Mouse (Mus musculus): ENCODE data around the gene Tm9sf4. TPM values are rescaled to one million over a fixed set of nuclear protein-coding genes. Genes with fewer than 3 reads are reported as not detected.

The Tm9sf4 gene
- polyA plus RNA-seq, 1 experiment from 2014 or later, result 74.5 TPM

GRCm38 (mm10) chr2:153139996-153140613, 21.0 kb upstream of the Tm9sf4 start:
- 0 out of 2 replicates have a peak, but pooled peaks cover 6% of the 10 kb centered on the region for H3K27me3 ChIP-seq (ENCODE audit: insufficient read depth, poor library complexity, severe bottlenecking)
- no peak for DNase-seq (ENCODE audit: low spot score)
- no peaks in the 10 kb centered on the region for H3K36me3 ChIP-seq
- H3K4me3 ChIP-seq, result no peak overlapping the region
- no peak overlapping the region for H3K27ac ChIP-seq
- H3K4me1 ChIP-seq (replicated peaks), result peaks cover 9% of the 10 kb centered on the region
- WGBS, result 13% methylated on average over 9 of the region's 9 CpGs
- no peaks in the 10 kb centered on the region for H3K9me3 ChIP-seq

DNA sequence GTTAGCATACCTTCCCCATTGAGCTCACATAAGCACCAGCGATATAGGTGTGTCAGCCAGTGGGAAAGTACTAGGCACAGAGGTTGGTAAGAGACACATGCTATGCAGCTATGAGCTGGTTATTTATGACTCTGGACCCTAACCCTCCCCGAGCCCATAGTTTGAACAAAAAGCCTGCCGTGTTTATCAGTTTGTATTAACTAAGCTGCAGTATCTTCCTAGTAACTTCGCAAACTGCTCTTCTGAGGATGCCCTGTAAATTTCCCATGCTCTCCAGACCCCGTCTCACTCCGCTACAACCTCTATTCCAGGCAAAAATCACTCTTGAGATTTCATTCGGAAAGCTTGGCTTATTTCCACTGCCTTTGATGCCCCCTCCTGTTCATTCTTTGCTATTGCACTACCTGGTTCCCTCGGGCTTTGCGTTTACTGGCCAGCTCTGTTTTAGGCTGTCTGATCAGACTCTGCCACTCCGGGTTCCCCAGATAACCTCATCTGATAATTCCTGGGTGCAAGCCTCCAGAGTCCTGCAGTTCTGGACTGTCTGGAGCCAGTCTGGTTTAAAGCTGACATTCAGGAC, 18.4 kb upstream of the Tm9sf4 start:
- Histone ChIP-seq H3K4me3 (no peak overlapping the region), H3K27me3 (ENCODE audit: insufficient read depth, poor library complexity, severe bottlenecking) (0 out of 2 replicates have a peak, but pooled peaks cover 6% of the 10 kb centered on the region), H3K9me3 (no peaks in the 10 kb centered on the region), H3K36me3 (no peaks in the 10 kb centered on the region), H3K4me1 (replicated peaks) (peaks cover 9% of the 10 kb centered on the region), H3K27ac (no peak overlapping the region)
- 36% methylated on average over 10 of the region's 10 CpGs for WGBS
- DNase-seq (ENCODE audit: low spot score), result peak; percentile 47

DNA sequence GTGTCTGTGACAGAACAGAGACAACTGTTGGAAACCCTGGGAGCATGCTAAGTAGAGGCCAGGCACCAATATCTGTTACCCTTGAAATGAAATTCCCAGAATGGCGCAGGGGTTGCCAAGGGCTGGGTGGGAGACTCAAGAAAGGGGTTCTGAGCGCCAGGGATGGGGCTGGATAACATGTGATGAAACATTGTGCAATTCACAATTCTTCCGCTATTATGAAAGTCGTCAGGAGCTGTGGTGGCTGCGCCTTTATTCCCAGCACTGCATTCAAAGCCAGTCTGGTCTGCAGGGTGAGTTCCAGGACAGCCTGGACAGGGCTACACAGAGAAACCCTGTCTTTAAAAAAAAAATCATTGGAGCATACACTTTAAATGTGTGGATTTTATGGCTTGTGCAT, 15.8 kb upstream of the Tm9sf4 start:
- H3K9me3 ChIP-seq, result no peaks in the 10 kb centered on the region

DNA sequence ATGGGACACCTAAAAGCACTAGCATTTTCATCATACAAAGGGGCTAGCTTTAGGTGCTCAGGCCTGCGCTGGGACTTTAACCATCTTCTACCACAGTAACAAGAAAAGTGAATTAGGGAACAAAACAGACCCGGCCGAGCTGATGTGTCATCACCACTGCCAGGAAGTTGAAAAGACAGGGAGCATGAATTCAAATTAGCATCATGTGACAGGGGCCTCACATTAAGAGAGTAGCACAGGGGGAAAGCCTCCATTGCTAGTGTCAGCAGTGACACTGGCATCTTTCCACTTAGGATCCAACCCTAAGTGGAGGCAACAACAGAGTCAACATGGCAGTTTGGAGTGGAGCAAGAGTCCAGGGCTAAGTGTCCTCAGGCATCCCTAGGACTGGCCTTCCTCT, 13.9 kb upstream of the Tm9sf4 start:
- Histone ChIP-seq H3K27me3 (ENCODE audit: insufficient read depth, poor library complexity, severe bottlenecking) (0 out of 2 replicates have a peak, but pooled peaks cover 3% of the 10 kb centered on the region), H3K36me3 (no peaks in the 10 kb centered on the region), H3K9me3 (no peaks in the 10 kb centered on the region), H3K27ac (no peak overlapping the region), H3K4me1 (replicated peaks) (no peaks in the 10 kb centered on the region), H3K4me3 (no peak overlapping the region)
- no peak for DNase-seq (ENCODE audit: low spot score)
- whole genome bisulfite sequencing, result 83% methylated on average over 3 of the region's 3 CpGs

More for the DNA sequence above, 15.8 kb upstream of the Tm9sf4 start:
- WGBS, result 76% methylated on average over 5 of the region's 5 CpGs
- Histone ChIP-seq H3K27me3 (ENCODE audit: insufficient read depth, poor library complexity, severe bottlenecking) (0 out of 2 replicates have a peak, but pooled peaks cover 6% of the 10 kb centered on the region), H3K4me1 (replicated peaks) (peaks cover 2% of the 10 kb centered on the region), H3K27ac (no peak overlapping the region), H3K36me3 (no peaks in the 10 kb centered on the region), H3K4me3 (no peak overlapping the region)
- no peak for DNase-seq (ENCODE audit: low spot score)

GRCm38 (mm10) chr2:153147715-153148114, 13.4 kb upstream of the Tm9sf4 start:
- no peaks in the 10 kb centered on the region for H3K27me3 ChIP-seq (ENCODE audit: insufficient read depth, poor library complexity, severe bottlenecking)
- 23% methylated on average over 3 of the region's 3 CpGs for WGBS

GRCm38 (mm10) chr2:153149742-153150141, 11.4 kb upstream of the Tm9sf4 start:
- no peak overlapping the region for H3K27ac ChIP-seq
- H3K9me3 ChIP-seq, result no peaks in the 10 kb centered on the region
- H3K36me3 ChIP-seq, result no peaks in the 10 kb centered on the region
- no peak for DNase-seq (ENCODE audit: low spot score)
- 87% methylated on average over 3 of the region's 3 CpGs for whole genome bisulfite sequencing
- H3K4me3 ChIP-seq, result no peak overlapping the region
- no peaks in the 10 kb centered on the region for H3K27me3 ChIP-seq (ENCODE audit: insufficient read depth, poor library complexity, severe bottlenecking)
- H3K4me1 ChIP-seq (replicated peaks), result no peaks in the 10 kb centered on the region

More at GRCm38 (mm10) chr2:153147715-153148114, 13.4 kb upstream of the Tm9sf4 start:
- H3K27ac ChIP-seq, result no peak overlapping the region
- H3K9me3 ChIP-seq, result no peaks in the 10 kb centered on the region
- no peak overlapping the region for H3K4me3 ChIP-seq
- no peaks in the 10 kb centered on the region for H3K36me3 ChIP-seq
- no peaks in the 10 kb centered on the region for H3K4me1 ChIP-seq (replicated peaks)
- peak; percentile 67 for DNase-seq (ENCODE audit: low spot score)

DNA sequence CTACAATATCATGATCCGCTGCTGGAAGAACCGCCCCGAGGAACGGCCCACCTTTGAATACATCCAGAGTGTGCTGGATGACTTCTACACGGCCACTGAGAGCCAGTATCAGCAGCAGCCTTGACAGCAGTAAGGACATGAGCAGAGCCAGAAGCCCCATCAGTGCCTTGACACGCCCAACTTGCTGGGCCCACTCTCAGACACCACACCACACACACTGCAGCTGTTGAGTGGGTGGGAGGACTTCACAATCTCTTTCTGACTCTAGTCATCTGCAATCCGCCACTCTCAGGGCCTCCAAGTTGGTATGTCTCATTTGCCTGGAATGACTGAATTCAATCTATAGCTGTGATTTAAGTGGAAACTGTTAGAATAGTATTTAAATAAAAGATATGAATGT, 10.1 kb upstream of the Tm9sf4 start:
- no peak overlapping the region for H3K4me3 ChIP-seq
- no peaks in the 10 kb centered on the region for H3K4me1 ChIP-seq (replicated peaks)
- no peaks in the 10 kb centered on the region for H3K9me3 ChIP-seq
- WGBS, result 88% methylated on average over 7 of the region's 7 CpGs
- no peak overlapping the region for H3K27ac ChIP-seq
- DNase-seq (ENCODE audit: low spot score), result no peak
- H3K27me3 ChIP-seq (ENCODE audit: insufficient read depth, poor library complexity, severe bottlenecking), result no peaks in the 10 kb centered on the region
- H3K36me3 ChIP-seq, result no peaks in the 10 kb centered on the region

- no peak for DNase-seq (ENCODE audit: low spot score)
- Histone ChIP-seq H3K27ac (no peak overlapping the region), H3K36me3 (no peaks in the 10 kb centered on the region), H3K4me3 (no peak overlapping the region), H3K4me1 (replicated peaks) (no peaks in the 10 kb centered on the region), H3K9me3 (no peaks in the 10 kb centered on the region), H3K27me3 (ENCODE audit: insufficient read depth, poor library complexity, severe bottlenecking) (no peaks in the 10 kb centered on the region)
- WGBS, result 84% methylated on average over 8 of the region's 8 CpGs
Observed at GRCm38 (mm10) chr2:153151926-153152665, 9.0 kb upstream of the Tm9sf4 start.

DNA sequence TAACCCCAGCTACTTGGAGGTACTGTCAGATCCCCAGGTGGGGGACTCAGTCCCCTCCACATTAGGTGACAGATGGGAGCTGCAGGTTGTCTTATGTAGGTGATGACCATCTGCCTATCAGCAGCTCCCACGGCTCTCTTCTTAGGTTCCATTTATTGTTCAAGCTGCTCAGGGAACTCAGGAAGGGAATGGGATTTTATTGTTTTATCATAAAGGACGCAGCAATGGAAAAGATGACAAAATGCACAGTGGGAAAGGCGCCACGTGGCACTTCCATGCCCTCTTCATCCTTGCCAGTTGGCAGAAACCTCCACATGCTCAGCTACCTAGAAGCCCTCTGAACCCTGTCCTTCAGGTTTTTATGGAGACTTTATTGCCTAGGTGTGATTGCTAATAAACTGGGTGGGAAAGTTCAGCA, 8.1 kb upstream of the Tm9sf4 start:
- Histone ChIP-seq H3K9me3 (no peaks in the 10 kb centered on the region), H3K27me3 (ENCODE audit: insufficient read depth, poor library complexity, severe bottlenecking) (no peaks in the 10 kb centered on the region), H3K27ac (no peak overlapping the region), H3K36me3 (no peaks in the 10 kb centered on the region), H3K4me1 (replicated peaks) (no peaks in the 10 kb centered on the region), H3K4me3 (no peak overlapping the region)
- DNase-seq (ENCODE audit: low spot score), result no peak
- 80% methylated on average over 4 of the region's 4 CpGs for WGBS

- H3K36me3 ChIP-seq, result no peaks in the 10 kb centered on the region
- no peaks in the 10 kb centered on the region for H3K9me3 ChIP-seq
- peaks cover 6% of the 10 kb centered on the region for H3K4me1 ChIP-seq (replicated peaks)
- DNase-seq (ENCODE audit: low spot score), result no peak
- H3K4me3 ChIP-seq, result no peak overlapping the region
- H3K27me3 ChIP-seq (ENCODE audit: insufficient read depth, poor library complexity, severe bottlenecking), result no peaks in the 10 kb centered on the region
- H3K27ac ChIP-seq, result no peak overlapping the region
- WGBS, result 76% methylated on average over 3 of the region's 3 CpGs
Observed at GRCm38 (mm10) chr2:153157270-153157669, 3.8 kb upstream of the Tm9sf4 start.

DNA sequence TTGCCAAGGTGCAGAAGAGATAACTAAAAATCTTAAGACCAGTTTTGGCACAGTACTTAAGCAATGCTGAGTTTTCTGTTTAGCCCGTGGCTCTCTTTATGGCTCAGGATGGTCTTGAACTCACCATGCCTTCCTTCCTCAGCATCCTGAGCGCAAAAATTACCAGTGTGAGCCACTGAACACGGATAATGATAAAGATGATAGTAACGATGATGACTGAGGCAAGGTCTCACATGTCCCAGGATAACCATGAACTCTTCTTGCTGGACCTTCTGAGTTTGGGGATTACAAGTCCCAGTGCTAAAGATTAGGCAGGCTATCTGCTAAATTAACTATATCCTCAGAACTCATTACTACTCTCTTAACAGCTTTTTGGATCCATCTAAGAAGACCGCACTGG, 970 bp upstream of the Tm9sf4 start:
- peaks cover 9% of the 10 kb centered on the region for H3K4me1 ChIP-seq (replicated peaks)
- H3K36me3 ChIP-seq, result peaks cover 9% of the 10 kb centered on the region
- no peak overlapping the region for H3K27ac ChIP-seq
- H3K4me3 ChIP-seq, result no peak overlapping the region
- 85% methylated on average over 5 of the region's 5 CpGs for WGBS
- no peak for DNase-seq (ENCODE audit: low spot score)
- H3K9me3 ChIP-seq, result no peaks in the 10 kb centered on the region
- no peaks in the 10 kb centered on the region; the same call in 1 of the 2 replicates for H3K27me3 ChIP-seq (ENCODE audit: insufficient read depth, poor library complexity, severe bottlenecking)

DNA sequence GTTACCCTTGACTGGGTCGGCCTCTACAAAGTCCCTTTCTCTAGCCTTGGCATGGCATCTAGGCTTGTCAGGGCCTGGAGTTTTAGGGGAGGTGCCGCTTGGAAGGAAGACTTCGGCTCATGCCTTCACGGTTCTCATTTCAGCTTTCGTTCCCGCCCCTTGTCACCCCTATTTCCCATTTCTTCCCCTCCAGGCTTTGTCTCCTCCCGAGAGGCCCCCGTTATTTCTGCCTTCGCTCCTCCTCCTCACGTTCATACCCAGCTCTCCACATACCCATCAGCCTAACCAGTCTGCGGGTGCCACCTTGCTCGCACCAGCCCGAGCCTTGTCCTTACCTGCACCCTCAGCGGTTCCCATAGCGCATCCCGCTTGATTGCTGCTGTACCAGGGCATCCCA, 579 bp downstream of the Tm9sf4 start:
- Histone ChIP-seq H3K36me3 (peaks cover 20% of the 10 kb centered on the region), H3K4me3 (peak overlapping the region; percentile 88), H3K9me3 (no peaks in the 10 kb centered on the region), H3K27ac (peak overlapping the region; percentile 97), H3K27me3 (ENCODE audit: insufficient read depth, poor library complexity, severe bottlenecking) (peaks cover 3% of the 10 kb centered on the region; the same call in 1 of the 2 replicates), H3K4me1 (replicated peaks) (peaks cover 13% of the 10 kb centered on the region)
- no peak for DNase-seq (ENCODE audit: low spot score)
- under 1% methylated on average over 16 of the region's 16 CpGs for WGBS

DNA sequence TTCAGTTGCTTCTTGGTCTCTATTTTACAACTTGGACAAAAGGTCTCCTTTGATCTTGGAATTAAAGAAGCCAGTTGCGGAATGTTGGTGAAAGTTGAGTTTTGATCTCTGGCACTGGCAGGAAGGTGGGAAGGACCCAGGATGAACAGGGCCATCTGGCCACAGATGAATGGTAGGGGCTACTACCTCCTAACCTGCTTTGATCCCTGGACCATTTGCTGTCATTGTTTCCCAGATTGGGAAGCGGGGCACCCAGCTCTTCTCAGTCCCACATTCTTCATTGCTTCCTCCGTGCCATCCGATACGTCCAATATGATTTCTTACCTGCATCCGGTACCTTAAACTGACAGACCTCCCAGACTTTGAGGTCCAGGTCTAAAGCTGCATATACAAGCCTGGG, 6.0 kb downstream of the Tm9sf4 start:
- peaks cover 6% of the 10 kb centered on the region; the same call in 1 of the 2 replicates for H3K27me3 ChIP-seq (ENCODE audit: insufficient read depth, poor library complexity, severe bottlenecking)
- peaks cover 42% of the 10 kb centered on the region for H3K36me3 ChIP-seq
- H3K27ac ChIP-seq, result no peak overlapping the region
- WGBS, result 54% methylated on average over 6 of the region's 6 CpGs
- peaks cover 30% of the 10 kb centered on the region for H3K4me1 ChIP-seq (replicated peaks)
- no peak overlapping the region for H3K4me3 ChIP-seq
- DNase-seq (ENCODE audit: low spot score), result no peak
- no peaks in the 10 kb centered on the region for H3K9me3 ChIP-seq
